Mouse (Mus musculus): Measurements from ENCODE around the gene Fuk.

DNA sequence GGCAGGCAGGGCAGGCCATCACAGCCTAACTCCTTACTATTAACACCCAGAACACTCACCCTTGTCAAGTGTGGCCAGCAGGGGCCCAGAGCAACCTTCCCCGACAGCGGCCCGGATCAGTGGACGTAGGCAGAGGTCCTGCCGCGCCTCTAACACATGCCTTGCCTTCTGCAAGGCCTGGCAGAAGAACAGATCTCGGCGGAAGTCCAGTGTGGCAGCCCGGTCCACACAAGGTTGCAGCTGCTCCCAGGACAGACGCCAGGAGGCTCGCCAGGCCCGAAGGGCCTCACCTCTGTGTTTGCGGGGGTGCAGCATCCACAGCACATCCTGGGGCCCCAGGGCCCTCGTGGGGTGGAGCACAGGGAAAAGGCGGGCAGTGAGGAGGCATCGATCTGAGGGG is 13.4 kb downstream of the Fuk start:
- TF ChIP-seq CTCF (IDR thresholded peaks at IDR 0.05; ENCODE audit: extremely low read depth, insufficient read length, insufficient replicate concordance, low read depth, low read length): no peak
- TF ChIP-seq POLR2A (IDR thresholded peaks at IDR 0.05; ENCODE audit: low read depth, low read length): no peak
